Mouse (Mus musculus) midbrain, embryonic 15.5 days (tissue): ENCODE results near the gene Ryr1. TPM values are rescaled to one million over a fixed set of nuclear protein-coding genes. Genes with fewer than 3 reads are reported as not detected.
"Not testable (repeated sequence)": the region's sequence is repeated elsewhere in the genome, so short reads cannot be mapped to it uniquely, and the experiment has no call there.

Experiments
- ATAC-seq: fragments of 200-750 bp; cut with Nextera tagmentation; replicated peaks from 2 replicates; pipeline ENCODE4 v1.8.0; 2017; ENCODE audit warnings: moderate TSS enrichment
- H3K27ac ChIP-seq: fragments of 300-500 bp; sonication (generic); 2 replicates; pipeline ENCODE4 v1.5.1; 2015; ENCODE audit warnings: mild to moderate bottlenecking, inconsistent platforms
- H3K27me3 ChIP-seq: fragments of 300-500 bp; sonication (generic); replicated peaks from 2 replicates; pipeline ENCODE4 v1.6.1; 2015; ENCODE audit warnings: inconsistent platforms
- H3K36me3 ChIP-seq: fragments of 300-500 bp; sonication (generic); replicated peaks from 2 replicates; pipeline ENCODE4 v1.6.1; 2015; ENCODE audit warnings: inconsistent platforms
- H3K4me1 ChIP-seq: fragments of 300-500 bp; sonication (generic); 2 replicates; pipeline ENCODE4 v1.6.1; 2015; ENCODE audit warnings: inconsistent platforms
- H3K4me2 ChIP-seq: fragments of 300-500 bp; sonication (generic); 2 replicates; pipeline ENCODE4 v1.6.1; 2015; ENCODE audit warnings: inconsistent platforms, mild to moderate bottlenecking, moderate library complexity
- H3K4me3 ChIP-seq: fragments of 300-500 bp; sonication (generic); 2 replicates; pipeline ENCODE4 v1.5.1; 2015; ENCODE audit warnings: mild to moderate bottlenecking, inconsistent platforms
- H3K9ac ChIP-seq: fragments of 300-500 bp; sonication (generic); 2 replicates; pipeline ENCODE4 v1.6.1; 2015; ENCODE audit warnings: mild to moderate bottlenecking, inconsistent platforms
- H3K9me3 ChIP-seq: fragments of 300-500 bp; sonication (generic); 2 replicates; pipeline ENCODE4 v1.6.1; 2016; ENCODE audit warnings: inconsistent platforms
- WGBS: fragments of 180-500 bp; shearing (Covaris S2); methylation state at CpG from one replicate; pipeline ENCODE4 v1.1.7; 2015; ENCODE audit warnings: mixed read lengths; 5-methylcytosine and 5-hydroxymethylcytosine counted together
- polyA plus RNA-seq: library from polyadenylated mRNA; unstranded; fragments of >200 nt; fragmentation: Nextera tagmentation; extraction: Ambion mirVana; gene quantifications from 2 replicates; pipeline ENCODE4 v1.2.1, GENCODE M21; 2015

The Ryr1 gene
- polyA plus RNA-seq, 1 experiment from 2014 or later, result 12.4 TPM

- Histone ChIP-seq H3K27ac (no peak overlapping the region), H3K4me2 (no peak overlapping the region), H3K4me1 (no peaks in the 10 kb centered on the region), H3K9ac (no peak overlapping the region), H3K4me3 (no peak overlapping the region), H3K36me3 (peaks cover 19% of the 10 kb centered on the region; the same call in 1 of the 2 replicates), H3K9me3 (no peaks in the 10 kb centered on the region), H3K27me3 (no peaks in the 10 kb centered on the region)
- ATAC-seq, result no peak
- WGBS, result 82% methylated on average over 12 of the region's 12 CpGs
Measured at GRCm38 (mm10) chr7:28969672-28970394, 155.1 kb downstream of the Ryr1 start.

GRCm38 (mm10) chr7:28969271-28969670 lies 155.7 kb downstream of the Ryr1 start:
- Histone ChIP-seq H3K4me2 (no peak overlapping the region), H3K4me1 (no peaks in the 10 kb centered on the region), H3K27me3 (no peaks in the 10 kb centered on the region), H3K36me3 (peaks cover 19% of the 10 kb centered on the region; the same call in 1 of the 2 replicates), H3K27ac (no peak overlapping the region), H3K9ac (no peak overlapping the region), H3K9me3 (no peaks in the 10 kb centered on the region), H3K4me3 (no peak overlapping the region)
- WGBS, result 73% methylated on average over 1 of the region's 1 CpGs
- no peak for ATAC-seq

DNA sequence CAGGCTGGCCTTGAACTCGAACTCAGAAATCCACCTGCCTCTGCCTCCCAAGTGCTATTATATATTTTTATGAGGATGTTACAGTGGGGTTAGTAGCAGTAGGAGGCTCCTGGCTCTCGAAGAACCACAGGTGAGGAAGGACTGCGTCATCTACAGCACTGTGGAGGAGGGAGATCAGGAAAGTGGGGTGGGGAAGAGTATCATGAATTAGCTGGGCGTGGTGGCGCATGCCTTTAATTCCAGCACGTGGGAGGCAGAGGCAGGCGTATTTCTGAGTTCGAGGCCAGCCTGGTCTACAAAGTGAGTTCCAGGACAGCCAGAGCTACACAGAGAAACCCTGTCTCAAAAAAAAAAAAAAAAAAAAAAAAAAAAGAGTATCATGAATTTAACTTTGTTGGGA lies 156.9 kb downstream of the Ryr1 start:
- not testable (repeated sequence) for H3K27me3 ChIP-seq, H3K27ac ChIP-seq, H3K4me3 ChIP-seq, H3K4me1 ChIP-seq, H3K36me3 ChIP-seq, H3K9ac ChIP-seq, H3K9me3 ChIP-seq, H3K4me2 ChIP-seq, ATAC-seq
- WGBS, result 97% methylated on average over 8 of the region's 8 CpGs

GRCm38 (mm10) chr7:28966751-28967505 lies 158.1 kb downstream of the Ryr1 start:
- no peak overlapping the region for H3K4me2 ChIP-seq
- peaks cover 6% of the 10 kb centered on the region; the same call in 1 of the 2 replicates for H3K4me1 ChIP-seq
- H3K9me3 ChIP-seq, result no peaks in the 10 kb centered on the region
- H3K36me3 ChIP-seq, result peaks cover 6% of the 10 kb centered on the region; the same call in 1 of the 2 replicates
- WGBS, result 70% methylated on average over 4 of the region's 4 CpGs
- ATAC-seq, result no peak
- no peaks in the 10 kb centered on the region for H3K27me3 ChIP-seq
- no peak overlapping the region for H3K4me3 ChIP-seq
- H3K27ac ChIP-seq, result no peak overlapping the region
- no peak overlapping the region for H3K9ac ChIP-seq

DNA sequence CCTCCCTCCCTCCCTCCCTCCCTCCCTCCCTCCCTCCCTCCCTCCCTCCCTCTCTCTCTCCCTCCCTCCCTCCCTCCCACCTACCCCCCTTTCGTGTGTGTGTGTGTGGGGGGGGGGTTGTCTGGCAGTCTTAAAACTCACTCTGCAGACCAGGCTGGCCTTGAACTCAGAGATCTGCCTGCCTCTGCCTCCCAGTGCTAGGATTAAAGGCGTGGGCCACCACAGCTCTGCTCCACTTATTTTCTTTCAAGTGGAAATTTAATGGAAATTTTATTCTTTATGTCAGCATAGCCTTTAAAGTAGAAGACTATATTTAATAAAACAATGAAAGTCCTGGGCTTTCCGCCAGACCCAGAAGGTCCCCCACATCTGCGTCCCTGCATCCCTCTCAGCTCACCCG lies 158.8 kb downstream of the Ryr1 start:
- 86% methylated on average over 4 of the region's 5 CpGs for WGBS
- Histone ChIP-seq H3K4me2 (no peak overlapping the region), H3K27me3 (no peaks in the 10 kb centered on the region), H3K27ac (no peak overlapping the region), H3K9ac (no peak overlapping the region), H3K4me3 (no peak overlapping the region), H3K4me1 (peaks cover 9% of the 10 kb centered on the region), H3K36me3 (peaks cover 5% of the 10 kb centered on the region; the same call in 1 of the 2 replicates), H3K9me3 (no peaks in the 10 kb centered on the region)
- no peak for ATAC-seq

GRCm38 (mm10) chr7:28965346-28965840 lies 159.6 kb downstream of the Ryr1 start:
- H3K9ac ChIP-seq, result no peak overlapping the region
- 75% methylated on average over 5 of the region's 5 CpGs for WGBS
- peaks cover 17% of the 10 kb centered on the region for H3K4me1 ChIP-seq
- H3K4me2 ChIP-seq, result no peak overlapping the region
- no peaks in the 10 kb centered on the region for H3K9me3 ChIP-seq
- H3K4me3 ChIP-seq, result no peak overlapping the region
- H3K36me3 ChIP-seq, result no peaks in the 10 kb centered on the region
- ATAC-seq, result no peak
- no peak overlapping the region for H3K27ac ChIP-seq
- no peaks in the 10 kb centered on the region for H3K27me3 ChIP-seq

DNA sequence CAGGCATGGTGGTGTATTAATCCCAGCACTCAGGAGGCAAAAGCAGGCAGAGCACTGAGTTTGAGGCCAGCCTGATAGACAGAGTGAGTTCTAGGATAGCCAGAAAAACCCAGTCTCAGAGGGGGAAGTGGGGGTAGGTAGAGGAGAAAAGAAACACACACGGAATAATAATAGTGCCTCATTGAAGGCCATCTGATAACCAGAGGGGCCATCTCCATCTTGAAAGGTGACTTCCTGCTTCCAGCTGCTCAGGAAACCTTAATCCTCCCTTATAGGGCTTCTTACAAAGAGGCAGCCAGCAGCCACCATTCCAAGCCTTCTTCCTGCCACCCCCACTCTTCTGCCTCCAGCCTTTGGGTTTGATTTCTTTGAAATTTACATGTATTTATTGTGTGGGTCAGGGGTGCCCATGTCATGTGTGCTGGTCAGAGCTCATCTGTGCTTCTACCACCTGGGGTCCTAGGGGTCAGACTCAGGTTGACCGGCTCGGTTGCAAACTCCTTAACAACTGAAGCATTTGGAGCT lies 161.5 kb downstream of the Ryr1 start:
- no peaks in the 10 kb centered on the region for H3K36me3 ChIP-seq
- no peak overlapping the region for H3K9ac ChIP-seq
- 0 out of 2 replicates have a peak overlapping the region, but pooled peaks have one; percentile 85 for H3K27ac ChIP-seq
- WGBS, result 76% methylated on average over 3 of the region's 3 CpGs
- no peaks in the 10 kb centered on the region for H3K9me3 ChIP-seq
- no peak overlapping the region for H3K4me2 ChIP-seq
- no peak overlapping the region for H3K4me3 ChIP-seq
- H3K27me3 ChIP-seq, result no peaks in the 10 kb centered on the region
- no peak for ATAC-seq
- H3K4me1 ChIP-seq, result peaks cover 34% of the 10 kb centered on the region

DNA sequence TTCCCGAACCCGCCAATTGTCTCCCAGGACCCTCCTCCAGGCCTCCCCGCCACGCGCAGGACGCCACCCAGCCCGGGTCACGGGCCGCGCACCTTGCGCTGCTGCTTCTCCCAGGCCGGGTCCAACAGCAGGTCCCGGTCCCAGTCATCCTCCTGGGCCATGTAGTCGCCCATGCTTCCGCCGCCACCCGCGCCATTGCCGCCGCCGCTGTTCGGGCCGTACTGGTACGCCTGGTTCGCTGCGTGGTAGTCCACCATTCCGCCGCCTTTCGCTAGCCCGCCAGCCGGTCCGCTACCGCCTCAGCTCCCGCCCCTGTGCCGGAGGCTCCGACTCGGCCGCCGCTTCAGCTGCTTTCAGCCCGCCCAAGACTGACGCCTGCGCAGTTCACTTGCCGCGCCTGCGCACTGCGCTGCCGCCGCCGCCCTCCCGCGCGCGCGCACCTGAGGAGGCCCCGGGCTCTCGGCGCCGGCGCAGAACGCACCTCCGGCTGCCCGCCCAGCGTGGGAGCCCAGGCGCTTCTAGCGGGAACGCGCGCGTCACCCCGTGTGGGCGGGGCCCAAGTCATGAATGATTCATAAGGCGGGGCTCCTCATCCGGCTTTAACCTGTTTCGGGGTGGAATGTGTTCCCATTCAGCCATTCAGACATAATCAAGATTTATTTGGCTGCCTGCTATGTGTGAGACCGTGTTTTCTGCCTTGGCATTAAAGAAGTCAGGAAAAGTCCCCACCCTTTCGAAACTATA lies 162.9 kb downstream of the Ryr1 start, which contains the start of gene Actn4:
Gene Actn4 (minus strand): TSS at position 414 of the 744 bp plus-strand sequence.
- H3K4me3 ChIP-seq, result peak within 1 kb of the TSS; percentile 73
- peak within 1 kb of the TSS; percentile 74 for H3K4me2 ChIP-seq
- H3K9ac ChIP-seq, result peak within 1 kb of the TSS; percentile 69
- ATAC-seq, result peak; percentile 91
- peaks cover 34% of the 10 kb centered on the region for H3K4me1 ChIP-seq
- H3K36me3 ChIP-seq, result no peaks in the 10 kb centered on the region
- H3K9me3 ChIP-seq, result no peaks in the 10 kb centered on the region
- H3K27me3 ChIP-seq, result no peaks in the 10 kb centered on the region
- peak within 1 kb of the TSS; percentile 85 for H3K27ac ChIP-seq
- under 1% methylated on average over 76 of the region's 76 CpGs for WGBS

- Histone ChIP-seq H3K36me3 (no peaks in the 10 kb centered on the region), H3K9ac (peak overlapping the region; percentile 69), H3K4me1 (peaks cover 38% of the 10 kb centered on the region), H3K4me2 (peak overlapping the region; percentile 74), H3K9me3 (no peaks in the 10 kb centered on the region), H3K27me3 (no peaks in the 10 kb centered on the region), H3K27ac (peak overlapping the region; percentile 81), H3K4me3 (peak overlapping the region; percentile 73)
- ATAC-seq, result 0 out of 2 replicates have a peak, but pooled peaks have one; percentile 6
- 0% methylated on average over 7 of the region's 7 CpGs for WGBS
Measured at GRCm38 (mm10) chr7:28961584-28961926, 163.4 kb downstream of the Ryr1 start.

DNA sequence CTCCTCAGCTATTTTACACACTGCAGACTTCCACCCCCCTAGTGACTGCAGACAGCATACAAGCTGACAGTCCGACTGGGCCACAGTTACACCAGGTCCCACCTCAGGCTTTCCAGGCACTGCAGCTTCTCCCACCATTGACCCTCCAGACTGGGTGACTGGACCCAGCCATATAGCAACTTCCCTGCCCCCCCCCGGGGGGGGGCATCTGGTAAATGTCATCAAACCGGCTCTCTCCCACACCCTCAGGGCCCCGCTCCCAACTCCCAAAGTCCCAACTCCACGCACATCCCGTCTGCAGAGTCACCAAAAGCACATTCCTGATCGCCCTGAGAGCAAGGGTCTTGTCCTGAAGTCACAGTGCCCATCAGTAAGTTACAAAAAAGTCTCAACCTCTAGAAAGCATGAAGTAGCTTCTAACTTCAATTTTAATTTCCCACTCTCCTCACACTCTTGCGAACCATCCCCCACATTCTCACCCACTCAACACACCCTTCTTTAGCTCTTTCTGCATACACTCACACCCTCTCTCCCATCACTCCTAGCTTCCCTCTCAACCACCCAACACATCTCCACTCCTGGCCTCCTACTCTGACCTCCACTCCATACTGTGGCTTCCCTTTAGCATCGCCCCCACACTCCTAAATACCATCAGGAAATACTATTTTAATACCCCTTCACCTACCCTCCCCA lies 164.5 kb downstream of the Ryr1 start:
- Histone ChIP-seq H3K27me3 (no peaks in the 10 kb centered on the region), H3K36me3 (no peaks in the 10 kb centered on the region), H3K27ac (no peak overlapping the region), H3K9ac (peak overlapping the region; percentile 69; the same call in 1 of the 2 replicates), H3K4me2 (peak overlapping the region; percentile 74), H3K9me3 (no peaks in the 10 kb centered on the region), H3K4me1 (peaks cover 38% of the 10 kb centered on the region), H3K4me3 (peak overlapping the region; percentile 73)
- 37% methylated on average over 9 of the region's 9 CpGs for WGBS
- ATAC-seq, result no peak

DNA sequence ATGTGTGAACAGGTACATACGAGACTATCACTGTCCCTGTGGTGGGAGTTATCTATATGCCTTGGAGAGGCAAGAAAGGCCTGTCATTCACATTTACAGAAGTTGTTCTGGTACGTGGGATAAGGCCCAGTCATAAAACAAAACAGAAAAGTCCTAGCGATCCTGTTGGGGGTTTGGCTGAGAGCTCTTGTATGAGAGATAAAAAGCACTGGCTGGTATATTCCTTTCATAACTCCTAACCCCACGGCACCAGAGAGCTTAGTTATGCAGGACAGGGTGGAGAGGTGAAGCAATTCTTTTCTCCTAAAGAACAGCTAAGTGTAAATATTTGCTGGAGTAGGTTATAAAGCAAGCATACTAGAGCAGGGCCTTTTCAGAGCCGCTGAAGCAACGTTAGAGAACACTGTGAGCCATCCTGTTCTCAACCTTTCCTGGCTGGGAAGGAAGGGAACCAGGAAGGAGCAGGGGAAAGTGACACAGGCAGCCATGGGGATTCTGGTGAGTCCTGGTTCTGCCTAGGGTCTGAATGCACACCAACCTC lies 165.4 kb downstream of the Ryr1 start:
- ATAC-seq, result no peak
- no peaks in the 10 kb centered on the region for H3K9me3 ChIP-seq
- H3K4me3 ChIP-seq, result 0 out of 2 replicates have a peak overlapping the region, but pooled peaks have one; percentile 0
- H3K36me3 ChIP-seq, result no peaks in the 10 kb centered on the region
- H3K27ac ChIP-seq, result no peak overlapping the region
- H3K4me1 ChIP-seq, result peaks cover 46% of the 10 kb centered on the region
- WGBS, result 49% methylated on average over 6 of the region's 6 CpGs
- peak overlapping the region; percentile 74 for H3K4me2 ChIP-seq
- H3K9ac ChIP-seq, result peak overlapping the region; percentile 69; the same call in 1 of the 2 replicates
- no peaks in the 10 kb centered on the region for H3K27me3 ChIP-seq
